Comparison of ENCODE assay signal across 25 mouse cellular contexts in the genomic region with DNA sequence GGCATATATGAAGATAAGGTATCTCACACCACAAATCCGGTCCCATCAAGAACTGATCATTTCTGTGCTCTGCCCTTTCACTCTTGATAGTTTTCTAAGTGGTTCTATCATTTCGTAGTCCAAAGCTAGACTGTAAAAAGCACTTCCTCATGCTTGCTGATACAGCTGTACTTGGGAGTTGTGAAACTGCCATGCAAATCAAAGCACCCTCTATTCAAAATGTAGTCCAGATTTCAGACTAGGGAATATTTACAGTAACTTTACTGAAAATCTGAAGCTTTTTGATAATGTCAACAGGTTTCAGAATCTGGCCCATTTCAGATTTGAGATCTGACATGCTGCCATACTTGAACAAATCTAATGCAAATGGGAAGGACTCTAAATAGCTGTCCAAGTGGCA.
"Had no signal": no experiment of that assay in that cellular context is flagged by ENCODE, and none has a peak within 500 bp of the region (broad histone marks: within the 10 kb centered on the region; RNA-seq: fewer than 3 reads in every experiment).

No protein-coding gene starts in this region.

- ATAC-seq: hindbrain, postnatal 0 days; intestine, embryonic 16.5 days had no signal

- DNase-seq: gastrocnemius, postnatal 14 days; gastrocnemius, postnatal 36 days; heart, adult 11 months; heart, adult 2 months; heart, postnatal 14 days; heart, postnatal 36 days; kidney, adult 11 months; kidney, adult 2 months; kidney, adult 9 months; kidney, postnatal 14 days; kidney, postnatal 36 days; layer of hippocampus, adult 9-11 months; layer of hippocampus, postnatal 36 days; left cerebral cortex, postnatal 4 days had no signal

- H3K4me2 ChIP-seq: heart, embryonic 11.5 days; heart, embryonic 13.5 days; heart, embryonic 15.5 days; hindbrain, embryonic 13.5 days; hindbrain, embryonic 15.5 days; kidney, embryonic 15.5 days; limb, embryonic 13.5 days; limb, embryonic 15.5 days had no signal

- H3K36me3 ChIP-seq: hindbrain, embryonic 13.5 days; hindbrain, embryonic 15.5 days had no signal

- H3K4me1 ChIP-seq: hindbrain, embryonic 13.5 days; hindbrain, embryonic 15.5 days; kidney, embryonic 15.5 days; limb, embryonic 15.5 days had no signal

- H3K4me3 ChIP-seq: heart, adult 2 months; heart, embryonic 13.5 days; heart, embryonic 15.5 days; hindbrain, embryonic 13.5 days; hindbrain, embryonic 15.5 days; kidney, embryonic 15.5 days; limb, embryonic 13.5 days; limb, embryonic 15.5 days had no signal

- H3K9me3 ChIP-seq: heart, embryonic 13.5 days; heart, embryonic 15.5 days; hindbrain, embryonic 13.5 days; hindbrain, embryonic 15.5 days; kidney, embryonic 15.5 days; limb, embryonic 13.5 days; limb, embryonic 15.5 days had no signal

- H3K27ac ChIP-seq: heart, adult 2 months; heart, embryonic 13.5 days; heart, embryonic 15.5 days; hindbrain, embryonic 13.5 days; hindbrain, embryonic 15.5 days; hindbrain, postnatal 0 days; kidney, embryonic 15.5 days; kidney, postnatal 0 days; limb, embryonic 13.5 days; limb, embryonic 15.5 days had no signal

- H3K27me3 ChIP-seq: heart, embryonic 13.5 days; heart, embryonic 15.5 days; hindbrain, embryonic 13.5 days; hindbrain, embryonic 15.5 days; kidney, embryonic 15.5 days; limb, embryonic 13.5 days; limb, embryonic 15.5 days had no signal

- H3K9ac ChIP-seq: heart, embryonic 13.5 days; heart, embryonic 15.5 days; hindbrain, embryonic 13.5 days; hindbrain, embryonic 15.5 days; kidney, embryonic 15.5 days; limb, embryonic 13.5 days; limb, embryonic 15.5 days had no signal
